Mouse (Mus musculus) MN1 (cell line): ENCODE results near the gene Slc12a1.

Source experiments
- DNase-seq: peaks from one replicate; pipeline ENCODE4 v3.0.0-alpha.2; 2016; ENCODE audit warnings: low spot score

Gene Slc12a1

GRCm38 (mm10) chr2:125254630-125255029 is 102.3 kb downstream of the Slc12a1 start:
- no peak for DNase-seq

DNA sequence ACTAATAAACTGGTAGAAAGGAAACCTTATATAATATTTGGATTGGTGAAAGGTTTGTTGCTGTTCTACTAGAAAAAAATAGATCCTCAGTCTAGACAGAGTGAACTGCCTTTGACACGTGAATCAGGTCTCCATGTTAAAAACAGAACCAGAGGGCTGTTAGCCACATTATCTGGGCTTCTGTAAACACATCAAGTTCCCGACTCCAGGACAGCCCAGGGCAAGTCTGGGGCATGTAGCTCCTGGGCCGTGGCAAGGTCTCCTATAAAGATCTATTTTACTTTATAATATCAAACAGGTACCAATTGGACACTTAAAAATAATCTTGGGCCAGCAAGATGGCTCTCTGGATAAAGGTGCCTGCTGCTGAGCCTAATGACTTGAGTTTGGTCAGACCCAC is 103.6 kb downstream of the Slc12a1 start:
- no peak for DNase-seq

DNA sequence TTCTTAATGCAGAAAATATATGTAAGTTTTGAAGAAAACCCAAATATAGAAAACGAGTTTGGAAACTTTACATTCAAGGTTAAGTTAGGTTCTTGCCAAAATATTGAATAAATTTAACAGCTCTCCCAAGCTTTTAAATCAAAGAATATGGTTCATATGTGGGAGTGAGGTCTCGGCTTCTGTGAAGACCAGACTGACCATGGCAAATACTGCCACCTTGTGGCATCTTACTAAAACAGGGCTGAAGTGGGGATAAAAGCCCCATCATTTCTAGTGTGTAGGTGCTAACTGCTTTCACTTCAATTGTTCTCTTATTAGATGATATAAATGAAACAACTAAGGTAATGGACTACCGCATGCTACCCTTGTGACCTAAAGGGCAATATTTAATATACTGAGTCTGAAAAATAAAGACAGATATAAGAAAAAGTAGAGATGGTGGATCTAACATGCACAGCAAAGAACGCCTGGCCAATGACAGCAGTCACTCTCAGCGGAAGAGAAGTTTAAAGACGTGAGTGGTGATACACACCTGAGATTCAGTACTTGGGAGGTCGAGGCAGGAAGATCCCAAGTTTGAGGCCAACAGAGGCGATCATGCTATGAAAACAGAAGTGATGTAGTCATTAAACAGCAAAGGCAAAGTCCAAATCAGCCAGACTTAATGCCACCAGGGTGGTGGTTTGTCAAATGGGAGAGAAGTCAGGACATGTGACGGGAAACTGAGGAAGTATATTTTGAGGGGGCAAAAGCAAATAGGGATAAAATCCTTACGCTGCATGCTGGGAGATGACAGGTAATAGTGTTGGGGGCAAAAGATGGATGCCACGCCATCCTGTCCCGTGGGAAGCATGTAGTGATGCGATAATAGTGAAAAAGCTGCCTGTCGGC is 107.2 kb downstream of the Slc12a1 start:
- peak; percentile 52 for DNase-seq

GRCm38 (mm10) chr2:125260326-125260725 is 108.0 kb downstream of the Slc12a1 start:
- no peak for DNase-seq

DNA sequence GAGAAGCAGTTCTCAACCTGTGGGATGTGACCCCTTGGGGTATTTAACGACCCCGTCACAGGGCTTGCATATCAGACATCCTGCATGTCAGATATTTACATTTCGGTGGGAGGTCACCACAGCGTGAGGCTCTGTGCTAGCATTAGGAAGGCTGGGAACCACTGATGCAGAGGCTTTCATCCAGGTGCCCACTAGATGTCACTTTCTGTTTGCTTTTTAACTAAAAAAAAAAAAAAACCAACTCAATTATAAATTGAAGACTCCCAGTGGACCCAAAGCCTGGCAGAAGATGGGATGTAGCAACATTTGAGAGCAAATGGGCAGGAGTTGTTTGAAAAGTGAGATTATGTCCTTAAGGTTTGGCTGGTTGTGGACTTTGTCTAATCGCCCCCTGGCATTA is 110.8 kb downstream of the Slc12a1 start:
- peak; percentile 69 for DNase-seq

- no peak for DNase-seq
Observed at GRCm38 (mm10) chr2:125263753-125264152, 111.4 kb downstream of the Slc12a1 start.

DNA sequence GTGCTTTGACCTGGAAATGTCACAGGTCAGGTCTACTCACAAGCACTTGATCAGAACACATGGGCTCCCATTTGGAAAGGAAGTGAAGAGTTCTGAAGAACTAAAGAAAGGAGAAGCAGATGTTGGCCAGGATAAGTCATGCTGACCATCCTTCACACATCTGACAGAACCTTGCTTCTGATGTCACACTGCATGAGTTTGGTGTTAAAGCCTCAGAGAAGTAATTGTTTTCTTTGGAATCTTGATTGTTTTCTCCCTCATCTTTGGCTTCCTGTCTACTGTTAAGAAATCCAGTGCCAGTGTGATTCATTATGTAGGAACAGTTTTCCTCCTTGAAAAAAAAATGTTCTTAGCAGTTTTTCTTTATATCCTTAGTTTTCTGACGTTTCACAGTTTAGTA is 116.6 kb downstream of the Slc12a1 start:
- DNase-seq: no peak

- DNase-seq: no peak
Observed at GRCm38 (mm10) chr2:125275617-125276016, 123.3 kb downstream of the Slc12a1 start.

DNA sequence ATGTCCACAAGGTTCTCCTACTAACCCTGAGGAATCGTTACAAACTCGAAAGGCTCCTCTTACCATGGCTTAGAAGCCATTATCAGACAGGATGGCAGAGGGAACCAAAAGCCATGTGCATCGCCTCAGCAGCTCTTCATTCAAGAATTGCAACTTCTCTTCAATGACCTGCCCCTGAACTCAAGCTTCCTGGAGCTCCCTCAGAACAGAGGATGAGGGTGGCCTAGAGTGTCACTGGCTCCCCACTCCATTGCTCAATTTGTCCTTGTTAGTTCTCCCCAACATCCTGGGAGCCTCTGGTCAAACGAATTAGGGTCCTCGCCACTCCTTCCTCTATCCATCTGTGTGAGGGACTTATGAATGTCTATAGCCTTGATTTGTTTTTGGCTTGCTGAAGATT is 124.4 kb downstream of the Slc12a1 start:
- no peak for DNase-seq

- DNase-seq: no peak
Observed at GRCm38 (mm10) chr2:125278474-125278873, 126.2 kb downstream of the Slc12a1 start.
